ENCODE assay signal across 10 mouse cellular contexts in the genomic region with DNA sequence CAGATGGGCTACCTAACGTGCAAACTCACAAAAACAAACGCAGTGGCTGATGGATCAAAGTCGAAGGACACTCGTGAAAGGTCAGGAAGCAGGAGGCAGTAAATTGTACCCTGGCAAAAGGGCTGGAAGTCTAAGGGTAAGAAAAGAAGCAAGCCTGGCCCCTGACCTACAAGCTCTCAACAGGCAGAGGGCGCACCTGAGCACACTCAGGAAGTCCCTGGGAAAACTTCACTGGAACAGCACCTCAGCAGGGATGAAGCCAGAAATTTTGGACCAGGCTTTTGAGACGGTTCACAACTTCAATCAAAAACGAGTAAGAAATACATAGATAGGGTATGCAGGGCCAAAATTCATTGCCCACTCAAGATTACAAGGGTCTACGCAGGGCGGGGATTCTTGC. TPM values are rescaled to one million over a fixed set of nuclear protein-coding genes. Genes with fewer than 3 reads are reported as not detected.
DNase-seq lines count a peak whose midpoint lies in the region; ATAC-seq and TF ChIP-seq lines count a peak whose summit lies in the region.
"Not testable (repeated sequence)": the region's sequence is repeated elsewhere in the genome, so short reads cannot be mapped to it uniquely, and the experiment has no call there.
"Had no signal": no experiment of that assay in that cellular context is flagged by ENCODE, and none has a peak within 500 bp of the region (broad histone marks: within the 10 kb centered on the region; RNA-seq: fewer than 3 reads in every experiment).

No protein-coding gene starts in this region.

- H3K36me3 ChIP-seq in neural tube, embryonic 15.5 days: not testable (repeated sequence)

- intact Hi-C loops in heart, postnatal 36 days (cut with DNase I): not testable (repeated sequence)

- not testable (repeated sequence) for TF ChIP-seq CTCF in cortical plate, adult 2 months (IDR thresholded peaks at IDR 0.05; ENCODE audit: extremely low read depth, insufficient read depth, low read length)

- 5% methylated on average over 9 of the region's 9 CpGs for WGBS in neural tube, embryonic 15.5 days

- not testable (repeated sequence) for H3K4me1 ChIP-seq in cortical plate, adult 2 months (ENCODE audit: control insufficient read depth, insufficient read depth, low read length); neural tube, embryonic 15.5 days

- peak; percentile 2 to 19 for DNase-seq in frontal cortex, postnatal 25 days (ENCODE audit: low spot score in 2 of 2)
- peak; percentile 0 to 3 for DNase-seq in heart, postnatal 36 days
- DNase-seq in kidney, adult 9 months: peak; percentile 19
- peak; percentile 1 to 4 for DNase-seq in left cerebral cortex, adult 8-10 months (ENCODE audit: low spot score in 2 of 2)
- peak; percentile 2 for DNase-seq in lung, postnatal 10 days
- DNase-seq in urinary bladder, postnatal 25 days (ENCODE audit: low spot score): peak; percentile 1

- peak overlapping the region; percentile 34; the same call in 1 of the 2 replicates for H3K4me3 ChIP-seq in cortical plate, adult 2 months (ENCODE audit: insufficient read depth, low read length)
- H3K4me3 ChIP-seq in neural tube, embryonic 15.5 days (replicated peaks): peak overlapping the region; percentile 53

- not testable (repeated sequence) for H3K9me3 ChIP-seq in neural tube, embryonic 15.5 days (replicated peaks)

- not testable (repeated sequence) for H3K9ac ChIP-seq in neural tube, embryonic 15.5 days (replicated peaks)

- ATAC-seq in neural tube, embryonic 15.5 days (ENCODE audit: low FRiP score): not testable (repeated sequence)

- not testable (repeated sequence) for H3K27ac ChIP-seq in cortical plate, adult 2 months (ENCODE audit: insufficient read depth, low read length); neural tube, embryonic 15.5 days (replicated peaks)

- H3K27me3 ChIP-seq in neural tube, embryonic 15.5 days (replicated peaks): not testable (repeated sequence)

- H3K4me2 ChIP-seq in neural tube, embryonic 15.5 days: peak overlapping the region; percentile 87

- TF ChIP-seq POLR2A in cortical plate, adult 2 months (IDR thresholded peaks at IDR 0.05; ENCODE audit: extremely low read depth, insufficient read depth, low read length): not testable (repeated sequence)

RNA-seq across cellular contexts. Expression of a gene that starts 1.0 kb away (rescaled TPM):
- polyA plus RNA-seq in cortical plate, adult 2 months (2012; rRNA removed): 1.6 and 2.0 TPM in 2 replicates
- total RNA-seq in heart, postnatal 36 days (2021): under 1 TPM in 1 of 2 experiments, not detected in 1; 0.19 TPM
- under 1 TPM; 0.44 to 0.84 (median 0.57) TPM for total RNA-seq in left cerebral cortex, adult 8-10 months (2022)
- 2.8 and 3.4 TPM in 2 replicates for polyA plus RNA-seq in neural tube, embryonic 15.5 days (2015; fragmentation: Nextera tagmentation; extraction: Ambion mirVana)
- total RNA-seq: liver, adult 2 months had no signal
- polyA plus RNA-seq: liver, adult 2 months; spleen, adult 2 months had no signal

RNA-seq across cellular contexts. Expression of a gene that starts 18.5 kb away (rescaled TPM):
- polyA plus RNA-seq in cortical plate, adult 2 months (2012; rRNA removed): not detected in 2 replicates
- not detected for total RNA-seq in heart, postnatal 36 days (2021)
- total RNA-seq in left cerebral cortex, adult 8-10 months (2022): not detected
- not detected in 2 replicates for polyA plus RNA-seq in neural tube, embryonic 15.5 days (2015; fragmentation: Nextera tagmentation; extraction: Ambion mirVana)
- total RNA-seq: liver, adult 2 months had no signal
- polyA plus RNA-seq: liver, adult 2 months; spleen, adult 2 months had no signal

RNA-seq across cellular contexts. Expression of a gene that starts 52.7 kb away (rescaled TPM):
- not detected in 2 replicates for polyA plus RNA-seq in cortical plate, adult 2 months (2012; rRNA removed)
- not detected for total RNA-seq in heart, postnatal 36 days (2021)
- not detected for total RNA-seq in left cerebral cortex, adult 8-10 months (2022)
- polyA plus RNA-seq in neural tube, embryonic 15.5 days (2015; fragmentation: Nextera tagmentation; extraction: Ambion mirVana): not detected in 2 replicates
- total RNA-seq: liver, adult 2 months had no signal
- polyA plus RNA-seq: liver, adult 2 months; spleen, adult 2 months had no signal
